Mouse (Mus musculus): ENCODE data around the gene Mvb12a.
A peak's percentile ranks its signal among the peaks of the same experiment; 100 is the strongest.

Mvb12a gene

GRCm38 (mm10) chr8:71592374-71593170 lies 49.9 kb downstream of the Mvb12a start:
- peak; percentile 76 for DNase-seq (ENCODE audit: low read depth, low spot score)

DNA sequence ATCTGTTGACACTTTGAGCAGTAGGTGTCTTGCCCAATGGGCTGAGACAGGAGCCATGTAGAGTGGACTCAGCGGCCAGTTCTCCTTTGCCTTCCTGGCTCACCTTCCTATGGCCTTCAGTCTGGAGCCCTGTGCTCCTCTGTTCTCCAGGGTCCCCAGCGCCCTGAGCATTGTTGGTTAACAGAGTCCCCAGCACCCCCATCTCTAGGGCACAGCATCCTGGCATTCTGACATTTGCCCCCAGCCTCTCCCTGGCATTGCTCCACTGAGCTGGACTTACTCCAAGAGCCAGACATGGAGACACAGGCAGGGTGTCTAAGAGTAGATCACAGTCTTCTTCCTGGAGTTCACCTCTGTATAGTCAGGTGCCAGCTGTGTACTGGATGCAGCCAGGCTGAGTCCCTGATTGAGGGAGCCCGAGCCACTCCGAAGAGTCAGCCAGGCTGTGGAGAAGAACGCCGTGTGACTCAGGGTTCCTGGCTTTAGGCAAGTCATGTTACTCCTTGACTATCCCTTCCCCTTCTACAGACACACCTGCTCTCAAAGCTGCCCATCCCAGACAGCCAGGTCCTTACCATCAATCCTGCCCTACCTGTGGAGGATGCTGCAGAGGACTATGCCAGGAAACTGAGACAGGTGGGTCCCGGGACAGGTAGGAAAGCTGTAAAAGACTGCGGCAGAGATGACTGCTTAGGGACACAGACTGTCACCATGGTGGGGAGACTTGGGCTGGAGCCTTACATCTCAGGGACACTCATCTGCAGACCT lies 51.0 kb downstream of the Mvb12a start:
- no peak for DNase-seq (ENCODE audit: low read depth, low spot score)

- DNase-seq (ENCODE audit: low read depth, low spot score) = no peak
These were observed 51.6 kb downstream of the Mvb12a start for GRCm38 (mm10) chr8:71594324-71594722.

DNA sequence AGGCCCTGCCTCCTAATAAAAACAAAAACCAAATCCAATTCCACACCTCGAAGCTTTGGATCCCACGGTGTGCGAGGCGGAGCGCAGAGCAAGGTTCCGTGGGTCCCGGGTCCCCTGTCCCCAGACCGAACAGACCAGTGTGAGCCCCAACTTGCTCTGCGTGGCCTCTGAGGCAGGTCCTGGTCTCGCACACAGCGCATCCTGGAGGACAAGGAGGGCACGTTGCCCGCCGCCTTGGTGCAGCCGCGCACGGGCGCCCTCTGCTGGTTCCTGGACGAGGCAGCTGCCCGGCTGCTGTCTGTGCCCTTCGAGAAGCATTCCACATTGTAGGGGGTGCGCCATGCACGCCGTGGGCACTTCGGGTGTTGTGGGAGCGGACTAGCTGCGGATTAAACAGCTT lies 53.1 kb downstream of the Mvb12a start:
- peak; percentile 94 for DNase-seq (ENCODE audit: low read depth, low spot score)

GRCm38 (mm10) chr8:71596384-71596783 lies 53.7 kb downstream of the Mvb12a start:
- no peak for DNase-seq (ENCODE audit: low read depth, low spot score)

DNA sequence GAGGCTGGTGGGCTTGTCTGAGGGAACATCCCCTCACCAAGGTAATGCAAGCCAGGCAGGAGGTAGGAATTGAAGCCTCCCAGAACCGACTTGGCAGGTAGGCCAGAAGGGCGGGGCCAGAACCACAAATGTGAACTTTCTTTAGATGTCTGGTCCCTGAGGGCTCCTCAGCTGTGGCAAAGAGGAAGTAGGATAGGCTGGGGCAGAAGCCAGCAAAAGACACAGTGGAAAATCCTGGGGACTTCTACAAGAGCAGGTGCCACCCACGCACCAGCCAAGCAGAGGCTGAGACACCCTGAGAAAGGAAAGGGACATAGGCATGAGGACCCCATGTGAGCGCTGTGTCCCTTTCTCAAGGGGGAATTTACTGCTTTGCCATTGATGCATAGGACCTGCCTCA lies 54.1 kb downstream of the Mvb12a start:
- peak; percentile 50 for DNase-seq (ENCODE audit: low read depth, low spot score)

DNA sequence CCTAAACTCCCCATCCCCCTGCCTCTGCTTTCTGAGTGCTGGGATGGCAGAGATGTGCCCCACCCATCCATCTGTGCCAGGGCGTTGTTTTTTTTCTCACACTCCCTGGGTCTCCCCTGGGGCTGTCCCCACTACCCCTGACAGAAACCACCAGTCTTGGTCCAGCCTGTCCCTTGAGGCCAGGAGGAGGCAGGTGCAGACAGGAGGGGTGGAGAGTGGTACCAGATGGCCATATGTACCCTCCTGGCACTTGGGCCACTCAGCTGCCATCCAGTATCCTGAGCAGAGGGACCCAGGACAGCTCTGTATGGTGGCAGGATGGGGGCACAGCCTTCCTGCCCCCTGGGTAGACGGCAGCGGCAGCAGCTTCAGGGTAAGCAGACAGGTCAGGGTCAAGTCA lies 54.7 kb downstream of the Mvb12a start, which contains the start of gene Fam129c:
TSS of gene Fam129c (plus strand) at position 198 of the 400 bp plus-strand sequence.
- no peak for DNase-seq (ENCODE audit: low read depth, low spot score)
